In genomic region chr11:52089291-52089690, GRCm38 (mm10) we compare ENCODE assay signal across 22 mouse cellular contexts. TPM values are rescaled to one million over a fixed set of nuclear protein-coding genes. Genes with fewer than 3 reads are reported as not detected.
DNase-seq lines count a peak whose midpoint lies in the region; ATAC-seq and TF ChIP-seq lines count a peak whose summit lies in the region.
"Had no signal": no experiment of that assay in that cellular context is flagged by ENCODE, and none has a peak within 500 bp of the region (broad histone marks: within the 10 kb centered on the region; RNA-seq: fewer than 3 reads in every experiment).

No protein-coding gene starts in this region.

- H3K4me2 ChIP-seq in heart, embryonic 12.5 days = peak overlapping the region; percentile 41
- H3K4me2 ChIP-seq in heart, embryonic 11.5 days = no peak overlapping the region
- H3K4me2 ChIP-seq in kidney, postnatal 0 days (ENCODE audit: low read length) = no peak overlapping the region
- H3K4me2 ChIP-seq in limb, embryonic 15.5 days = no peak overlapping the region
- H3K4me2 ChIP-seq: embryonic facial prominence, embryonic 12.5 days; hindbrain, embryonic 13.5 days; midbrain, embryonic 11.5 days had no signal

- no peak overlapping the region for H3K9ac ChIP-seq in heart, embryonic 12.5 days
- H3K9ac ChIP-seq in heart, embryonic 11.5 days (ENCODE audit: low read depth, low read length) = no peak overlapping the region
- H3K9ac ChIP-seq in kidney, postnatal 0 days (ENCODE audit: low read depth, low read length) = no peak overlapping the region
- H3K9ac ChIP-seq in limb, embryonic 15.5 days = no peak overlapping the region
- H3K9ac ChIP-seq: embryonic facial prominence, embryonic 12.5 days; hindbrain, embryonic 13.5 days had no signal

- H3K36me3 ChIP-seq in heart, embryonic 12.5 days = no peaks in the 10 kb centered on the region
- no peaks in the 10 kb centered on the region for H3K36me3 ChIP-seq in heart, embryonic 11.5 days (ENCODE audit: control insufficient read depth, insufficient read depth, low read length)
- H3K36me3 ChIP-seq in kidney, postnatal 0 days (ENCODE audit: insufficient read depth, low read length) = no peaks in the 10 kb centered on the region
- no peaks in the 10 kb centered on the region for H3K36me3 ChIP-seq in embryonic facial prominence, embryonic 10.5 days (replicated peaks)
- no peaks in the 10 kb centered on the region for H3K36me3 ChIP-seq in limb, embryonic 15.5 days
- H3K36me3 ChIP-seq: embryonic facial prominence, embryonic 12.5 days; hindbrain, embryonic 13.5 days had no signal

- H3K9me3 ChIP-seq in heart, embryonic 12.5 days (replicated peaks) = no peaks in the 10 kb centered on the region
- H3K9me3 ChIP-seq in heart, embryonic 11.5 days (replicated peaks; ENCODE audit: control insufficient read depth, low read length) = no peaks in the 10 kb centered on the region
- no peaks in the 10 kb centered on the region for H3K9me3 ChIP-seq in kidney, postnatal 0 days (replicated peaks; ENCODE audit: low read length)
- no peaks in the 10 kb centered on the region for H3K9me3 ChIP-seq in embryonic facial prominence, embryonic 10.5 days
- no peaks in the 10 kb centered on the region for H3K9me3 ChIP-seq in limb, embryonic 15.5 days
- H3K9me3 ChIP-seq: embryonic facial prominence, embryonic 12.5 days; hindbrain, embryonic 13.5 days had no signal

- ATAC-seq in heart, embryonic 12.5 days (ENCODE audit: insufficient number of reproducible peaks, low FRiP score) = no peak
- no peak for ATAC-seq in heart, embryonic 11.5 days (replicated peaks; ENCODE audit: insufficient number of reproducible peaks, low FRiP score, low TSS enrichment)
- no peak for ATAC-seq in kidney, postnatal 0 days (replicated peaks; ENCODE audit: low FRiP score, low read depth)
- no peak for ATAC-seq in limb, embryonic 15.5 days (ENCODE audit: insufficient number of reproducible peaks, low FRiP score, low TSS enrichment, low read depth)
- ATAC-seq: forebrain, embryonic 14.5 days had no signal

- peak; percentile 74 for DNase-seq in kidney, postnatal 0 days (ENCODE audit: low spot score)
- no peak for DNase-seq in kidney, adult 8-10 months
- no peak for DNase-seq in embryonic facial prominence, embryonic 10.5 days (ENCODE audit: low spot score)
- DNase-seq in embryo, embryonic 10.5 days (ENCODE audit: low spot score) = no peak
- DNase-seq in layer of hippocampus, postnatal 10 days (ENCODE audit: low spot score in 2 of 2) = no peak
- DNase-seq: adrenal gland, postnatal 25 days; cerebellum, adult 9-11 months; kidney, adult 18-20 months; left cerebral cortex, postnatal 4 days; lung, adult 18-20 months; thymus, adult 2 months had no signal

- peaks cover 32% of the 10 kb centered on the region for H3K4me1 ChIP-seq in heart, embryonic 12.5 days (replicated peaks)
- H3K4me1 ChIP-seq in heart, embryonic 11.5 days (ENCODE audit: control insufficient read depth, insufficient read depth, low read length) = peaks cover 14% of the 10 kb centered on the region
- peaks cover 4% of the 10 kb centered on the region; the same call in 1 of the 2 replicates for H3K4me1 ChIP-seq in kidney, postnatal 0 days (replicated peaks; ENCODE audit: insufficient read depth, low read length)
- peaks cover 27% of the 10 kb centered on the region for H3K4me1 ChIP-seq in embryonic facial prominence, embryonic 10.5 days
- H3K4me1 ChIP-seq in limb, embryonic 15.5 days = peaks cover 19% of the 10 kb centered on the region

- H3K27me3 ChIP-seq in heart, embryonic 12.5 days (replicated peaks) = no peaks in the 10 kb centered on the region; the same call in 1 of the 2 replicates
- H3K27me3 ChIP-seq in heart, embryonic 11.5 days (ENCODE audit: control insufficient read depth, insufficient read depth, low read length) = no peaks in the 10 kb centered on the region
- no peaks in the 10 kb centered on the region for H3K27me3 ChIP-seq in kidney, postnatal 0 days (ENCODE audit: insufficient read depth, low read length)
- H3K27me3 ChIP-seq in embryonic facial prominence, embryonic 10.5 days (replicated peaks; ENCODE audit: low read depth, poor library complexity, severe bottlenecking) = no peaks in the 10 kb centered on the region
- H3K27me3 ChIP-seq in limb, embryonic 15.5 days = no peaks in the 10 kb centered on the region
- H3K27me3 ChIP-seq: embryonic facial prominence, embryonic 12.5 days; hindbrain, embryonic 13.5 days had no signal

- WGBS in heart, embryonic 12.5 days = 48% methylated on average over 8 of the region's 8 CpGs
- WGBS in heart, embryonic 11.5 days (ENCODE audit: insufficient replicate concordance) = 55% methylated on average over 8 of the region's 8 CpGs
- 19% methylated on average over 8 of the region's 8 CpGs for WGBS in kidney, postnatal 0 days
- WGBS in embryonic facial prominence, embryonic 10.5 days = 67% methylated on average over 8 of the region's 8 CpGs
- WGBS in limb, embryonic 15.5 days = 47% methylated on average over 8 of the region's 8 CpGs

- TF ChIP-seq CTCF in kidney, postnatal 0 days (IDR thresholded peaks at IDR 0.05; ENCODE audit: low read depth) = no peak

- no peak overlapping the region for H3K27ac ChIP-seq in heart, embryonic 12.5 days (ENCODE audit: poor library complexity, severe bottlenecking)
- no peak overlapping the region for H3K27ac ChIP-seq in heart, embryonic 11.5 days (ENCODE audit: low read depth, low read length)
- H3K27ac ChIP-seq in kidney, postnatal 0 days = no peak overlapping the region
- H3K27ac ChIP-seq in embryonic facial prominence, embryonic 10.5 days (replicated peaks) = peak overlapping the region; percentile 32; the same call in 1 of the 2 replicates
- peak overlapping the region; percentile 50 for H3K27ac ChIP-seq in limb, embryonic 15.5 days
- H3K27ac ChIP-seq: embryonic facial prominence, embryonic 12.5 days; hindbrain, embryonic 13.5 days had no signal

- H3K4me3 ChIP-seq in heart, embryonic 12.5 days = no peak overlapping the region
- H3K4me3 ChIP-seq in heart, embryonic 11.5 days (ENCODE audit: low read depth, low read length) = no peak overlapping the region
- H3K4me3 ChIP-seq in kidney, postnatal 0 days (replicated peaks; ENCODE audit: low read depth, low read length) = no peak overlapping the region
- H3K4me3 ChIP-seq in embryonic facial prominence, embryonic 10.5 days = no peak overlapping the region
- no peak overlapping the region for H3K4me3 ChIP-seq in limb, embryonic 15.5 days
- H3K4me3 ChIP-seq: embryonic facial prominence, embryonic 12.5 days; hindbrain, embryonic 13.5 days had no signal

RNA-seq across cellular contexts. Expression of gene Ppp2ca, which starts 9.2 kb away (rescaled TPM):
- 80.9 and 82.0 TPM in 2 replicates for polyA plus RNA-seq in heart, embryonic 12.5 days (2016; fragmentation: Nextera tagmentation; extraction: Ambion mirVana)
- polyA plus RNA-seq in heart, embryonic 11.5 days (2014; fragmentation: Nextera tagmentation; extraction: Ambion mirVana) = 77.1 and 78.3 TPM in 2 replicates
- polyA plus RNA-seq in kidney, postnatal 0 days (2015; fragmentation: Nextera tagmentation; extraction: Ambion mirVana) = 60.2 and 63.0 TPM in 2 replicates
- polyA plus RNA-seq in embryonic facial prominence, embryonic 10.5 days (2016; fragmentation: Nextera tagmentation; extraction: Ambion mirVana) = 80.3 and 84.7 TPM in 2 replicates
- 64.4 and 73.9 TPM in 2 replicates for polyA plus RNA-seq in limb, embryonic 15.5 days (2015; fragmentation: Nextera tagmentation; extraction: Ambion mirVana)
- total RNA-seq in layer of hippocampus, postnatal 10 days (2021) = 100 to 1,000 TPM; 139 to 140 TPM

RNA-seq across cellular contexts. Expression of gene Olfr1373, which starts 56.0 kb away (rescaled TPM):
- polyA plus RNA-seq in heart, embryonic 12.5 days (2016; fragmentation: Nextera tagmentation; extraction: Ambion mirVana) = not detected in 2 replicates
- not detected in 2 replicates for polyA plus RNA-seq in heart, embryonic 11.5 days (2014; fragmentation: Nextera tagmentation; extraction: Ambion mirVana)
- not detected in 2 replicates for polyA plus RNA-seq in kidney, postnatal 0 days (2015; fragmentation: Nextera tagmentation; extraction: Ambion mirVana)
- not detected in 2 replicates for polyA plus RNA-seq in embryonic facial prominence, embryonic 10.5 days (2016; fragmentation: Nextera tagmentation; extraction: Ambion mirVana)
- polyA plus RNA-seq in limb, embryonic 15.5 days (2015; fragmentation: Nextera tagmentation; extraction: Ambion mirVana) = not detected in 2 replicates
- total RNA-seq in layer of hippocampus, postnatal 10 days (2021) = not detected
- total RNA-seq: adrenal gland, postnatal 25 days; ES-E14; gastrocnemius, adult 8-10 months; layer of hippocampus, postnatal 14 days; left cerebral cortex, postnatal 4 days had no signal
- polyA plus RNA-seq: C2C12; embryonic facial prominence, embryonic 12.5 days; forebrain, embryonic 14.5 days; hindbrain, embryonic 13.5 days; midbrain, embryonic 11.5 days; thymus, adult 2 months had no signal

Comparison
In these comparisons a context has a peak if more than half of its experiments do, and no peak if none do; other contexts are left out.
1. H3K27ac ChIP-seq: peak in embryonic facial prominence, embryonic 10.5 days (single experiment) and limb, embryonic 15.5 days (single experiment); none in heart, embryonic 12.5 days (single experiment), heart, embryonic 11.5 days (single experiment) and kidney, postnatal 0 days (single experiment).